Mouse (Mus musculus): ENCODE measurements around the gene Plekho1.

DNA sequence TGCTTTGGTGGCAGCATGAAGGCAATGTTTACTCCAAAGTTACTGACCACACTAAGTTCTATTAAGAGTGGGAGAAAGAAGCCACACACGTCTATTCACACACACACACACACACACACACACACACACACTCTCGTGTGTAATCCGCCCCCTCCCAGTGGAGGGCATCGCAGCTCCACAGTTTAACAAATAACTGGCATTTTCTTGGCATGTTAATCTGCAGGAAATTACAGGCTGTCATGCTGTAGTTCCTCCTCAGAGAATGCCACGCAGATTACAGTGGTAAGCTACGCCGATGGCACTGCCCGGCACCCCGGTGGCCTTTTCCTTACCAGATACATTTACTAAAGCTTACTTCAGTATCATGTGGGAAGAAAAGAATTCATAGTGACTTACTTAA is 17.5 kb downstream of the Plekho1 start:
- TF ChIP-seq CTCF (IDR thresholded peaks at IDR 0.05; ENCODE audit: low read depth) (no peak), EP300 (IDR thresholded peaks at IDR 0.05; ENCODE audit: low read depth) (no peak)

Measured in liver, embryonic 14.5 days (tissue).